ENCODE assay signal across 16 mouse cellular contexts in genomic region chr14:22147341-22148024, GRCm38 (mm10).
DNase-seq lines count a peak whose midpoint lies in the region; ATAC-seq and TF ChIP-seq lines count a peak whose summit lies in the region.
"Had no signal": no experiment of that assay in that cellular context is flagged by ENCODE, and none has a peak within 500 bp of the region (broad histone marks: within the 10 kb centered on the region; RNA-seq: fewer than 3 reads in every experiment).

No protein-coding gene starts in this region.

- WGBS in forebrain, embryonic 14.5 days: 35% methylated on average over 4 of the region's 4 CpGs
- WGBS in forebrain, embryonic 11.5 days: 33% methylated on average over 4 of the region's 4 CpGs
- WGBS in kidney, postnatal 0 days: 13% methylated on average over 4 of the region's 4 CpGs

- TF ChIP-seq CTCF in brain, embryonic 14.5 days (IDR thresholded peaks at IDR 0.05; ENCODE audit: borderline replicate concordance, extremely low read depth, insufficient read depth, insufficient read length): no peak
- no peak for TF ChIP-seq CTCF in kidney, postnatal 0 days (IDR thresholded peaks at IDR 0.05; ENCODE audit: low read depth)

- H3K4me2 ChIP-seq in forebrain, embryonic 14.5 days (ENCODE audit: low read length): no peak overlapping the region
- H3K4me2 ChIP-seq in forebrain, embryonic 11.5 days (ENCODE audit: low read depth, low read length, severe bottlenecking): no peak overlapping the region
- no peak overlapping the region for H3K4me2 ChIP-seq in kidney, postnatal 0 days (ENCODE audit: low read length)
- H3K4me2 ChIP-seq: limb, embryonic 15.5 days had no signal

- no peak overlapping the region for H3K4me3 ChIP-seq in forebrain, embryonic 14.5 days (ENCODE audit: low read depth, low read length)
- no peak overlapping the region for H3K4me3 ChIP-seq in forebrain, embryonic 11.5 days (ENCODE audit: low read depth, low read length)
- no peak overlapping the region for H3K4me3 ChIP-seq in kidney, postnatal 0 days (replicated peaks; ENCODE audit: low read depth, low read length)
- H3K4me3 ChIP-seq: forebrain, embryonic 10.5 days; left cerebral cortex, adult 2 months; limb, embryonic 15.5 days; megakaryocyte, embryonic 14.5 days; myocyte had no signal

- H3K27ac ChIP-seq in forebrain, embryonic 14.5 days (ENCODE audit: low read depth, low read length): no peak overlapping the region
- H3K27ac ChIP-seq in forebrain, embryonic 11.5 days (ENCODE audit: low read depth, low read length): no peak overlapping the region
- peak overlapping the region; percentile 27; the same call in 1 of the 2 replicates for H3K27ac ChIP-seq in kidney, postnatal 0 days
- H3K27ac ChIP-seq: forebrain, embryonic 10.5 days; left cerebral cortex, adult 2 months; limb, embryonic 15.5 days had no signal

- H3K36me3 ChIP-seq in forebrain, embryonic 14.5 days (ENCODE audit: control insufficient read depth, insufficient read depth, low read length): no peaks in the 10 kb centered on the region
- H3K36me3 ChIP-seq in forebrain, embryonic 11.5 days (ENCODE audit: control insufficient read depth, insufficient read depth, low read length): no peaks in the 10 kb centered on the region
- H3K36me3 ChIP-seq in kidney, postnatal 0 days (ENCODE audit: insufficient read depth, low read length): no peaks in the 10 kb centered on the region
- H3K36me3 ChIP-seq: forebrain, embryonic 10.5 days; limb, embryonic 15.5 days had no signal

- no peak for TF ChIP-seq POLR2A in brain, embryonic 14.5 days (IDR thresholded peaks at IDR 0.05; ENCODE audit: borderline replicate concordance, extremely low read depth, insufficient read depth, insufficient read length, poor library complexity, severe bottlenecking)

- peak; percentile 32 for DNase-seq in forebrain, embryonic 14.5 days (ENCODE audit: low spot score)
- no peak for DNase-seq in forebrain, embryonic 11.5 days (ENCODE audit: low spot score)
- peak; percentile 64 for DNase-seq in brain, embryonic 14.5 days (ENCODE audit: low read depth)
- DNase-seq in kidney, postnatal 0 days (ENCODE audit: low spot score): peak; percentile 50
- peak; percentile 27 for DNase-seq in lung, postnatal 25 days (ENCODE audit: low spot score)
- no peak for DNase-seq in layer of hippocampus, postnatal 14 days (ENCODE audit: low spot score in 2 of 2)
- DNase-seq in right cerebral cortex, postnatal 10 days (ENCODE audit: low spot score in 2 of 2): no peak
- DNase-seq: adrenal gland, postnatal 14 days; spleen, adult 18-20 months had no signal

- ATAC-seq in forebrain, embryonic 14.5 days: no peak
- ATAC-seq in forebrain, embryonic 11.5 days (replicated peaks; ENCODE audit: low FRiP score): no peak
- ATAC-seq in kidney, postnatal 0 days (replicated peaks; ENCODE audit: low FRiP score, low read depth): no peak
- ATAC-seq in cerebellum, adult (ENCODE audit: insufficient number of reproducible peaks, low FRiP score, low TSS enrichment): no peak
- ATAC-seq: intestine, postnatal 0 days had no signal

- no peaks in the 10 kb centered on the region for H3K9me3 ChIP-seq in forebrain, embryonic 14.5 days (replicated peaks; ENCODE audit: control insufficient read depth, low read length)
- no peaks in the 10 kb centered on the region for H3K9me3 ChIP-seq in forebrain, embryonic 11.5 days (ENCODE audit: control insufficient read depth, low read length)
- no peaks in the 10 kb centered on the region for H3K9me3 ChIP-seq in kidney, postnatal 0 days (replicated peaks; ENCODE audit: low read length)
- H3K9me3 ChIP-seq: forebrain, embryonic 10.5 days; limb, embryonic 15.5 days had no signal

- H3K4me1 ChIP-seq in forebrain, embryonic 14.5 days (ENCODE audit: control insufficient read depth, insufficient read depth, low read length): peaks cover 3% of the 10 kb centered on the region; the same call in 1 of the 2 replicates
- peaks cover 4% of the 10 kb centered on the region; the same call in 1 of the 2 replicates for H3K4me1 ChIP-seq in forebrain, embryonic 11.5 days (replicated peaks; ENCODE audit: control insufficient read depth, insufficient read depth, low read length)
- H3K4me1 ChIP-seq in kidney, postnatal 0 days (replicated peaks; ENCODE audit: insufficient read depth, low read length): peaks cover 10% of the 10 kb centered on the region; the same call in 1 of the 2 replicates
- H3K4me1 ChIP-seq: megakaryocyte, embryonic 14.5 days had no signal

- H3K9ac ChIP-seq in forebrain, embryonic 14.5 days (ENCODE audit: low read length): no peak overlapping the region
- no peak overlapping the region for H3K9ac ChIP-seq in forebrain, embryonic 11.5 days (ENCODE audit: low read length)
- H3K9ac ChIP-seq in kidney, postnatal 0 days (ENCODE audit: low read depth, low read length): no peak overlapping the region
- H3K9ac ChIP-seq: limb, embryonic 15.5 days had no signal

- H3K27me3 ChIP-seq in forebrain, embryonic 14.5 days (replicated peaks; ENCODE audit: control insufficient read depth, insufficient read depth, low read length): peaks cover 20% of the 10 kb centered on the region
- H3K27me3 ChIP-seq in forebrain, embryonic 11.5 days (ENCODE audit: control insufficient read depth, insufficient read depth, low read length): peaks cover 34% of the 10 kb centered on the region
- 0 out of 2 replicates have a peak, but pooled peaks cover 6% of the 10 kb centered on the region for H3K27me3 ChIP-seq in kidney, postnatal 0 days (ENCODE audit: insufficient read depth, low read length)
- H3K27me3 ChIP-seq: megakaryocyte, embryonic 14.5 days had no signal

Comparison
In these comparisons a context has a peak if more than half of its experiments do, and no peak if none do; other contexts are left out.
1. DNase-seq: peak in forebrain, embryonic 14.5 days (single experiment), brain, embryonic 14.5 days (single experiment), kidney, postnatal 0 days (single experiment) and lung, postnatal 25 days (single experiment); none in forebrain, embryonic 11.5 days (single experiment), layer of hippocampus, postnatal 14 days (0 of 2) and right cerebral cortex, postnatal 10 days (0 of 2).